In the genomic region with DNA sequence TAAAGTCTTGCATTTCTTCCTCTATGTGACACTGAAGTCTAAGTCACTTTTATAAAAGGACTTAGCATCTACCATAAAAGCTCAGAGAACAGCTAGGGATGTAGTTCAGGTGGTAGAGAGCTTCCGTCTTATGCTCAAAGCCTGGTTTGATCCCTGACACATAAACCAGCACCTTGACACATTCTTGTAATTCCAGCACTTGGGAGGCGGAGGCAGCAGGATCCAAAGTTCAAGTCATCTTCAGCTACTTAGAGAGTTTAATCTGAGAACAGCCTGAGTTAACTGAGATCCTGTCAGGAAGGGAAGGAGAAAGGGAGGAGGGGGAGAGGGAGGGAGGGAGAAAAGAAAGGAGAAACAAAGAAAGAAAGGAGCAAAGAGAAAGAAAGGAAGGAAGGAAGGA, we compare ENCODE assay signal across 20 mouse cellular contexts.
"Had no signal": no experiment of that assay in that cellular context is flagged by ENCODE, and none has a peak within 500 bp of the region (broad histone marks: within the 10 kb centered on the region; RNA-seq: fewer than 3 reads in every experiment).

No protein-coding gene starts in this region.

- H3K4me1 ChIP-seq: midbrain, embryonic 10.5 days had no signal

- DNase-seq: layer of hippocampus, postnatal 36 days; liver, postnatal 0 days; lung, embryonic 14.5 days; retina, postnatal 1 day; right cerebral cortex, postnatal 25 days; spleen, adult 18-20 months; thymus, postnatal 25 days had no signal

- H3K27me3 ChIP-seq: megakaryocyte, embryonic 14.5 days; midbrain, embryonic 13.5 days; neural tube, embryonic 13.5 days; stomach, embryonic 15.5 days had no signal

- H3K4me3 ChIP-seq: left cerebral cortex, adult 2 months; megakaryocyte, embryonic 14.5 days; midbrain, embryonic 10.5 days; midbrain, embryonic 13.5 days; myocyte; neural tube, embryonic 13.5 days; stomach, embryonic 15.5 days had no signal

- ATAC-seq: intestine, postnatal 0 days; liver, postnatal 0 days; lung, postnatal 0 days; midbrain, embryonic 13.5 days; midbrain, embryonic 16.5 days had no signal

- H3K9ac ChIP-seq: liver, embryonic 14.5 days; liver, postnatal 0 days; lung, embryonic 14.5 days; midbrain, embryonic 13.5 days; neural tube, embryonic 13.5 days; stomach, embryonic 15.5 days had no signal

- H3K27ac ChIP-seq: left cerebral cortex, adult 2 months; liver, embryonic 14.5 days; macrophage; midbrain, embryonic 10.5 days; midbrain, embryonic 13.5 days; neural tube, embryonic 13.5 days; stomach, embryonic 15.5 days had no signal

- H3K4me2 ChIP-seq: liver, embryonic 11.5 days; lung, embryonic 14.5 days; midbrain, embryonic 13.5 days; neural tube, embryonic 13.5 days; stomach, embryonic 15.5 days had no signal

- H3K9me3 ChIP-seq: megakaryocyte, embryonic 14.5 days; midbrain, embryonic 10.5 days; midbrain, embryonic 13.5 days; neural tube, embryonic 13.5 days; stomach, embryonic 15.5 days had no signal

- H3K36me3 ChIP-seq: midbrain, embryonic 10.5 days; midbrain, embryonic 13.5 days; neural tube, embryonic 13.5 days; stomach, embryonic 15.5 days had no signal
